Mouse (Mus musculus) CH12.LX (cell line): Measurements from ENCODE around the gene Rassf8. TPM values are rescaled to one million over a fixed set of nuclear protein-coding genes. Genes with fewer than 3 reads are reported as not detected.

ENCODE experiments used
- DNase-seq: peaks from one replicate; pipeline ENCODE4 v3.0.0-alpha.2; 2013; ENCODE audit errors: extremely low read depth
- H3K27ac ChIP-seq: 2 replicates; pipeline ENCODE4 v1.5.1; 2012; ENCODE audit warnings: low read depth, mild to moderate bottlenecking, control low read depth, moderate library complexity; ENCODE audit not compliant: insufficient read depth
- H3K27me3 ChIP-seq: replicated peaks from 2 replicates; pipeline ENCODE3; 2012; ENCODE audit warnings: inconsistent platforms
- H3K36me3 ChIP-seq, 2 experiments: replicated peaks in 1 of 2; 2 replicates each; pipeline versions ENCODE3 to v1.6.1; 2012; ENCODE audit warnings: inconsistent platforms in 1 of 2, low read length in 1 of 2, mild to moderate bottlenecking in 1 of 2, mixed read lengths in 1 of 2, moderate library complexity in 1 of 2; ENCODE audit not compliant: control insufficient read depth in 1 of 2, insufficient read depth in 1 of 2
- H3K4me1 ChIP-seq, 2 experiments: 2 replicates each; pipeline ENCODE4 v1.6.1; 2012; ENCODE audit warnings: inconsistent platforms in 1 of 2, moderate library complexity in 1 of 2; ENCODE audit not compliant: insufficient read depth in 2 of 2, control insufficient read depth in 1 of 2
- H3K4me2 ChIP-seq: 2 replicates; pipeline ENCODE4 v1.6.1; 2012; ENCODE audit warnings: low read depth, mild to moderate bottlenecking, control low read depth; ENCODE audit not compliant: poor library complexity, insufficient read depth, severe bottlenecking
- H3K4me3 ChIP-seq, 3 experiments: fragments of 150-350 bp in 1 of 3; sonication (generic) in 1 of 3; replicated peaks in 1 of 3; 2 replicates each; pipeline versions ENCODE3 to v1.5.1; 2011 to 2012; ENCODE audit warnings: low read depth in 2 of 3, low read length in 2 of 3, mild to moderate bottlenecking in 2 of 3, moderate library complexity in 2 of 3, control low read depth in 1 of 3, improper control_type of control experiment in 1 of 3, inconsistent platforms in 1 of 3, mixed read lengths in 1 of 3; ENCODE audit not compliant: poor library complexity in 1 of 3
- H3K79me2 ChIP-seq: replicated peaks from 2 replicates; pipeline ENCODE4 v1.6.1; 2012; ENCODE audit warnings: mild to moderate bottlenecking, moderate library complexity; ENCODE audit not compliant: control insufficient read depth, poor library complexity, insufficient read depth, severe bottlenecking; ENCODE audit errors: extremely low read depth
- H3K9ac ChIP-seq: 2 replicates; pipeline ENCODE4 v1.6.1; 2012; ENCODE audit warnings: low read depth, mild to moderate bottlenecking, control low read depth, moderate library complexity; ENCODE audit not compliant: insufficient read depth
- H3K9me3 ChIP-seq: replicated peaks from 2 replicates; pipeline ENCODE3; 2012; ENCODE audit warnings: low read length, inconsistent platforms, mixed read lengths
- BHLHE40 ChIP-seq: IDR thresholded peaks from 2 replicates; pipeline ENCODE4 v1.6.1; 2011; ENCODE audit warnings: mild to moderate bottlenecking, low read depth, low read length, improper control_type of control experiment
- CHD1 ChIP-seq: IDR thresholded peaks from 2 replicates; pipeline ENCODE4 v1.6.1; 2012; ENCODE audit warnings: low read depth, low read length, improper control_type of control experiment, inconsistent platforms
- CHD2 ChIP-seq: IDR thresholded peaks from 2 replicates; pipeline ENCODE4 v1.6.1; 2011; ENCODE audit warnings: low read length, improper control_type of control experiment
- E2F4 ChIP-seq: IDR thresholded peaks from 2 replicates; pipeline ENCODE4 v1.6.1; 2011; ENCODE audit warnings: low read depth, low read length, improper control_type of control experiment; ENCODE audit not compliant: insufficient replicate concordance
- EP300 ChIP-seq: IDR thresholded peaks from 2 replicates; pipeline ENCODE4 v1.6.1; 2011; ENCODE audit warnings: low read length, improper control_type of control experiment
- ETS1 ChIP-seq: conservative IDR thresholded peaks from 2 replicates; pipeline ENCODE4 v1.6.1; 2012; ENCODE audit warnings: low read depth, mild to moderate bottlenecking, inconsistent platforms, low read length, improper control_type of control experiment, moderate library complexity
- GABPA ChIP-seq: IDR thresholded peaks from 2 replicates; pipeline ENCODE4 v1.6.1; 2012; ENCODE audit warnings: low read depth, low read length, improper control_type of control experiment, inconsistent platforms; ENCODE audit not compliant: insufficient replicate concordance
- HCFC1 ChIP-seq: IDR thresholded peaks from 2 replicates; pipeline ENCODE4 v1.6.1; 2012; ENCODE audit warnings: low read depth, mild to moderate bottlenecking, inconsistent platforms, low read length, improper control_type of control experiment
- JUN ChIP-seq: IDR thresholded peaks from 2 replicates; pipeline ENCODE4 v1.6.1; 2011; ENCODE audit warnings: low read depth, mild to moderate bottlenecking, low read length, improper control_type of control experiment, moderate library complexity; ENCODE audit not compliant: insufficient read depth
- KAT2A ChIP-seq: IDR thresholded peaks from 2 replicates; pipeline ENCODE4 v1.6.1; 2012; ENCODE audit warnings: low read length, improper control_type of control experiment, inconsistent platforms; ENCODE audit not compliant: insufficient replicate concordance
- MAFK ChIP-seq: IDR thresholded peaks from 2 replicates; pipeline ENCODE4 v1.6.1; 2011; ENCODE audit warnings: low read length, improper control_type of control experiment; ENCODE audit not compliant: insufficient replicate concordance
- MAX ChIP-seq: IDR thresholded peaks from 2 replicates; pipeline ENCODE4 v1.6.1; 2011; ENCODE audit warnings: low read length, improper control_type of control experiment
- MAZ ChIP-seq: IDR thresholded peaks from 2 replicates; pipeline ENCODE4 v1.6.1; 2012; ENCODE audit warnings: low read depth, mild to moderate bottlenecking, inconsistent platforms, low read length, improper control_type of control experiment, moderate library complexity
- MEF2A ChIP-seq: IDR thresholded peaks from 2 replicates; pipeline ENCODE4 v1.6.1; 2014; ENCODE audit warnings: low read depth, mild to moderate bottlenecking, inconsistent platforms, low read length, improper control_type of control experiment, borderline replicate concordance
- MXI1 ChIP-seq: IDR thresholded peaks from 2 replicates; pipeline ENCODE4 v1.6.1; 2011; ENCODE audit warnings: mild to moderate bottlenecking, low read depth, low read length, improper control_type of control experiment
- MYC ChIP-seq: IDR thresholded peaks from 2 replicates; pipeline ENCODE4 v1.6.1; 2011; ENCODE audit warnings: low read depth, mild to moderate bottlenecking, improper control_type of control experiment, low read length
- NELFE ChIP-seq: IDR thresholded peaks from 2 replicates; pipeline ENCODE4 v1.6.1; 2011; ENCODE audit warnings: low read depth, low read length, improper control_type of control experiment
- POLR2A ChIP-seq: IDR thresholded peaks from 2 replicates; pipeline ENCODE4 v1.6.1; 2011; ENCODE audit warnings: low read depth, mild to moderate bottlenecking, improper control_type of control experiment, low read length
- POLR2AphosphoS2 ChIP-seq: IDR thresholded peaks from 2 replicates; pipeline ENCODE4 v1.6.1; 2011; ENCODE audit warnings: low read depth, low read length, improper control_type of control experiment
- RAD21 ChIP-seq: IDR thresholded peaks from 2 replicates; pipeline ENCODE4 v1.6.1; 2011; ENCODE audit warnings: low read depth, mild to moderate bottlenecking, low read length, improper control_type of control experiment, moderate library complexity
- RCOR1 ChIP-seq: conservative IDR thresholded peaks from 2 replicates; pipeline ENCODE4 v1.6.1; 2012; ENCODE audit warnings: low read depth, mild to moderate bottlenecking, inconsistent platforms, low read length, improper control_type of control experiment
- SIN3A ChIP-seq: IDR thresholded peaks from 2 replicates; pipeline ENCODE4 v1.6.1; 2012; ENCODE audit warnings: low read length, improper control_type of control experiment, inconsistent platforms
- UBTF ChIP-seq: IDR thresholded peaks from 2 replicates; pipeline ENCODE4 v1.6.1; 2012; ENCODE audit warnings: low read depth, mild to moderate bottlenecking, inconsistent platforms, low read length, improper control_type of control experiment, moderate library complexity
- USF2 ChIP-seq: conservative IDR thresholded peaks from 2 replicates; pipeline ENCODE4 v1.6.1; 2011; ENCODE audit warnings: low read depth, low read length, improper control_type of control experiment
- ZC3H11A ChIP-seq: IDR thresholded peaks from 2 replicates; pipeline ENCODE4 v1.6.1; 2012; ENCODE audit warnings: low read depth, mild to moderate bottlenecking, inconsistent platforms, low read length, improper control_type of control experiment
- ZKSCAN1 ChIP-seq: IDR thresholded peaks from 2 replicates; pipeline ENCODE4 v1.6.1; 2012; ENCODE audit warnings: low read depth, inconsistent platforms, low read length, improper control_type of control experiment, borderline replicate concordance
- ZMIZ1 ChIP-seq: IDR thresholded peaks from 2 replicates; pipeline ENCODE4 v1.6.1; 2012; ENCODE audit warnings: low read depth, mild to moderate bottlenecking, inconsistent platforms, low read length, improper control_type of control experiment
- ZNF384 ChIP-seq: IDR thresholded peaks from 2 replicates; pipeline ENCODE4 v1.6.1; 2012; ENCODE audit warnings: low read depth, low read length, improper control_type of control experiment, inconsistent platforms
- dilution Hi-C: fragments of 300-500 bp; cut with MboI; formaldehyde crosslinking; loops from 2 replicates; pipeline ENCODE4 v1.14.3; 2020; ENCODE audit warnings: low sequenced_read_pairs; ENCODE audit not compliant: extremely low pct_unique_long_range_greater_than_20kb, extremely low pct_ligation_motif_present
- in situ Hi-C: fragments of 300-500 bp; cut with MboI; formaldehyde crosslinking; loops from 3 replicates; pipeline ENCODE4 v1.14.3; 2019; ENCODE audit warnings: low sequenced_read_pairs, low pct_ligation_motif_present, low pct_unique_long_range_greater_than_20kb, mixed read lengths
- polyA plus RNA-seq: library from polyadenylated mRNA; unstranded; fragments of >175 nt; gene quantifications from 2 replicates; pipeline ENCODE4 v1.2.1, GENCODE M21; 2012; ENCODE audit warnings: low read depth; ENCODE audit not compliant: insufficient read length
- total RNA-seq, 2 experiments: library from RNA; depleted of rRNA; stranded (reverse); fragments of 300-350 nt in 1 of 2; fragments of >200 nt in 1 of 2; gene quantifications; 2 replicates each; pipeline ENCODE4 v1.2.3; 2012 to 2014

Gene Rassf8
- total and polyA plus RNA-seq, 3 experiments = 0.34 to 0.59 (median 0.48) TPM

GRCm38 (mm10) chr6:145830617-145831016 lies 84.1 kb downstream of the Rassf8 start:
- no peak overlapping the region for H3K9ac ChIP-seq
- no peaks in the 10 kb centered on the region for H3K27me3 ChIP-seq
- no peaks in the 10 kb centered on the region for H3K36me3 ChIP-seq
- dilution Hi-C loops (no loop called here), in situ Hi-C loops (loop anchor here (5.0 kb wide), 1 partner anchor 452 kb away; no protein-coding TSS in a partner anchor)
- TF ChIP-seq MXI1 (no peak), POLR2AphosphoS2 (no peak), MEF2A (no peak), POLR2A (no peak), ZC3H11A (no peak), RAD21 (no peak), CHD1 (no peak), JUN (no peak), CHD2 (no peak), UBTF (no peak), GABPA (no peak), EP300 (no peak)
- no peak for DNase-seq
- H3K27ac ChIP-seq = no peak overlapping the region
- H3K79me2 ChIP-seq = no peaks in the 10 kb centered on the region
- H3K4me3 ChIP-seq = no peak overlapping the region
- no peak overlapping the region for H3K4me2 ChIP-seq
- H3K9me3 ChIP-seq = peaks cover under 1% of the 10 kb centered on the region
- peaks cover 14 to 30% of the 10 kb centered on the region in 2 experiments for H3K4me1 ChIP-seq

- in situ Hi-C loops (loop anchor here (5.0 kb wide), 1 partner anchor 449 kb away; no protein-coding TSS in a partner anchor), dilution Hi-C loops (no loop called here)
- no peak overlapping the region for H3K9ac ChIP-seq
- H3K4me2 ChIP-seq = no peak overlapping the region
- no peaks in the 10 kb centered on the region for H3K79me2 ChIP-seq
- TF ChIP-seq ZKSCAN1 (no peak), SIN3A (no peak), MAFK (no peak), ZNF384 (no peak), ZMIZ1 (no peak), MAX (no peak), CHD1 (no peak), RCOR1 (no peak), NELFE (no peak), E2F4 (no peak), BHLHE40 (no peak), MAZ (no peak), MYC (no peak), EP300 (no peak), KAT2A (no peak), HCFC1 (no peak), POLR2AphosphoS2 (no peak), ETS1 (no peak), USF2 (no peak)
- H3K27me3 ChIP-seq = no peaks in the 10 kb centered on the region
- H3K4me3 ChIP-seq = no peak overlapping the region
- no peak overlapping the region for H3K27ac ChIP-seq
- DNase-seq = no peak
- H3K9me3 ChIP-seq = no peaks in the 10 kb centered on the region
- H3K36me3 ChIP-seq = no peaks in the 10 kb centered on the region
- peaks cover 20 to 39% of the 10 kb centered on the region in 2 experiments for H3K4me1 ChIP-seq
Observed at GRCm38 (mm10) chr6:145832927-145833326, 86.4 kb downstream of the Rassf8 start.
